Mouse (Mus musculus) macrophage (primary cell): Measurements from ENCODE around the gene Nsd1. TPM values are rescaled to one million over a fixed set of nuclear protein-coding genes. Genes with fewer than 3 reads are reported as not detected.

Experiments used
- H3K27ac ChIP-seq: fragments of 350-480 bp; formaldehyde crosslinking; 2 replicates; pipeline ENCODE4 v1.9.0; 2021
- H3K36me3 ChIP-seq: fragments of 350-480 bp; formaldehyde crosslinking; 2 replicates; pipeline ENCODE4 v1.9.0; 2021; ENCODE audit errors: inconsistent target
- H3K4me3 ChIP-seq: fragments of 350-480 bp; formaldehyde crosslinking; 2 replicates; pipeline ENCODE4 v1.9.0; 2021; ENCODE audit errors: inconsistent target
- H3K79me2 ChIP-seq: fragments of 350-480 bp; formaldehyde crosslinking; 2 replicates; pipeline ENCODE4 v1.9.0; 2021; ENCODE audit errors: inconsistent target
- WGBS: methylation state at CpG from one replicate; pipeline ENCODE4 v1.1.7; 2026; ENCODE audit warnings: inconsistent platforms; ENCODE audit not compliant: missing documents; 5-methylcytosine and 5-hydroxymethylcytosine counted together
- polyA plus RNA-seq: library from polyadenylated mRNA; stranded (reverse); fragments of 250-400 nt; gene quantifications from 3 replicates; pipeline ENCODE4 v1.2.4, GENCODE M21; 2018; ENCODE audit warnings: inconsistent platforms

Nsd1 gene
- polyA plus RNA-seq, 1 experiment from 2014 or later: 37.3 TPM

DNA sequence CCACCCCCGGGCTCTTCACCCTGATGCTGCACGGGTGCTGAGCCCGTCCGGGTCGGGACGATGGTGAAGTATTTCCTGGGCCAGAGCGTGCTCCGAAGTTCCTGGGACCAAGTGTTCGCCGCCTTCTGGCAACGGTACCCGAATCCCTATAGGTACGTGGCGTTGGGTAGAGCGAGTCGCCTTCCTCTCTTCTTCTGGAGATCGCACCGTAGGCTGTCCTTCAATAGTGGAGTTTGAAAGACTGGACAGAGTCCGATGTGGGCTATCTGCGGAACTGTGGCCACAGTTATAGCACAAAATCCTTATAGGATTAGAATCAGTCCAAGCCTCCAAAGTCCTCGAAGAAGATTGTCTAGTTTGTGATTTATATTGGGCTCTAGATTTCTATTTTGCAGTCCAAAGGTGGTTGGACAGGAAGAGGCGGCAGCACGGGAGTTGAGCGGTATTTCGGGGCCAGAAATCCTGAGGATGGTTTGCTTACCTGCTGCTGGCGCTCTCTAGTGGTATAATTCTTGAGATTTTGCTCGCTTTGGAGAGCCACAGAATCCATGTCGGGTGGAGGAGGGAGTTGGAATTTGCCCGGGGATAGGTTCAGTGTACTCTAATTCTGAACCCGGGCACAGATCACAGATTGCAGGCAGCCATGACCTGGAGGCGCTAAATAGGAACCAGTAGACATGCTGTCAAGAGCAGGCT is 112.7 kb downstream of the Nsd1 start:
- H3K36me3 ChIP-seq: peaks cover 17% of the 10 kb centered on the region; the same call in 1 of the 2 replicates
- peak overlapping the region; percentile 97 for H3K4me3 ChIP-seq
- H3K27ac ChIP-seq: peak overlapping the region; percentile 85
- H3K79me2 ChIP-seq: peaks cover 49% of the 10 kb centered on the region
- WGBS: 3% methylated on average over 31 of the region's 31 CpGs

DNA sequence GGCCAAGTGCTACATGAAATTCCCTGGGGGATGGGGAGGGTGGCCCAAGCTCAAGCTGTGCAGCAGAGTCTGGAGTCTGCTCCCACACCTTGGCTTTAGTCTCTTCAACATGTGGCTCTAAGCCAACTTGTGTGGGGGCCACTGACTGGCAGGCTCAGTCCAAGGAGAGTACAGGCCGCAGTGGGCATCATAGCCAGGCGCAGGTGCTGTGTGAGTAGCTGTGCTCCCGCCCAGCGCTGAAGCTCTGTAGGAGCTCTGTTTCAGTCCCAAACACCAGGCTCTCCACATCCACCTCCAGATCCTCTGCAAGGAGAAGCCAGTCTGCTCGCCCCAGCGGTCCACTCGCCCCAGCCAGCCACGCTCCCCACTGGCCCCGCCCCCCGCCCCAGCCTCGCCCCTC is 116.0 kb downstream of the Nsd1 start:
- Histone ChIP-seq H3K27ac (no peak overlapping the region), H3K4me3 (no peak overlapping the region)
- 92% methylated on average over 11 of the region's 11 CpGs for WGBS

DNA sequence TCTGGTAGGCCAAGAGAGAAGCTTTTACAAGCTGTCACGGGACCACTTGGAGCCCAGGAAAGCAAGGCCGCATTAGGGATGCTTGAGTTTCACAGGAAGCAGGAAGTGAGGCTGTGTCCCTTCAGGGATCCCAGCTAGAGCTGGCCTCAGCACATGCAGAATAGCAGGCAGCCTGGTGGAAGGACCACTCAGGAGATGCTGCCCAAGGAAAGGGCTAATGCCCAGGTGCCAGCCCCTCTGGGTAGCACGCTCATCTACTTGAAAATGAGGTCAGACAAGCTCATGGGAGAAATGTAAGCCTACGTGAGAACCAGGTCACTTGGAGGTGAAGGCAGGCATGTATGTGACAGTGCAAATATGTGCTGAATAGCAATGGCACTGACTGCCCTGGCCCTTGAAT is 117.6 kb downstream of the Nsd1 start:
- WGBS: 77% methylated on average over 4 of the region's 4 CpGs
- Histone ChIP-seq H3K4me3 (no peak overlapping the region), H3K36me3 (peaks cover 14% of the 10 kb centered on the region; the same call in 1 of the 2 replicates), H3K27ac (no peak overlapping the region), H3K79me2 (peaks cover 30% of the 10 kb centered on the region)

More for the DNA sequence above, 116.0 kb downstream of the Nsd1 start:
- Histone ChIP-seq H3K36me3 (peaks cover 14% of the 10 kb centered on the region; the same call in 1 of the 2 replicates), H3K79me2 (peaks cover 43% of the 10 kb centered on the region)

DNA sequence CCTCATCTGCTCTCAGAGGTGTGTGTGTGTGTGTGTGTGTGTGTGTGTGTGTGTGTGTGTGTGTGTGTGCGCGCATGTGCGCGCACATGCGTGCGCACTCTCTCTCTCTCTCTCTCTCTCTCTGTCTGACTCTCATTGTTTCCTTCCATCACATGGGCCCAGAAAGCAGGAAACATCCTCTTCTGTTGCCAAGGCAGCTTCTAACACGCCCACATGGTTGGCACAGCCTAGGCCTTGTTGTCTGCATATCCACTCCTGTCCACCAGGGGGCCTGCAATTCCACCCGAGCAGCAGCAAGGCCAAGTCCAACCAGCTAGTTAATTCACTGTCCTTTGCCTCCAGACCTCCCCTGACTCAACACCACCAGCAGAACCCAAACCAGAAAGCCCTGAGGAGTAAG is 118.1 kb downstream of the Nsd1 start:
- Histone ChIP-seq H3K4me3 (no peak overlapping the region), H3K36me3 (peaks cover 14% of the 10 kb centered on the region; the same call in 1 of the 2 replicates), H3K27ac (no peak overlapping the region), H3K79me2 (peaks cover 25% of the 10 kb centered on the region)
- WGBS: 2% methylated on average over 5 of the region's 8 CpGs

DNA sequence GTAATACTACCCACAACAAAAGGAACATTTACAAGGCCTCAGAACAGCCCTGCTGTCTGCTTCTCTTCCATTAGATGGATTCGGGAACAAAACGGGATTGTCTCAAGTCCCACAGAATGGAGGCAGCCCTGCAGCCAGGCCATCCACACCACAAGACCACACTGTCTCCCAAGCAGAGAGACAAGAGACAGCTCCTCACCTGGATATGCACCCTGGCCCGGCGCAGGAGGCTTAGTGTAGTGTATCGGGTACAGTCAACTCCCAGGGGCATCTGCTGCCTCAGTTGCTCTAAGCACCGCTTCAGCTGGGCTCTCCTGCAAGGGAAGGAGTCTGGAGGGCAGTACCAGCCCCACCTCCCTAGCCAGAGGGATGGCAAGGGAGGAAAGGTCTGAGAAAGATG is 118.6 kb downstream of the Nsd1 start:
- no peak overlapping the region for H3K4me3 ChIP-seq
- peaks cover 14% of the 10 kb centered on the region; the same call in 1 of the 2 replicates for H3K36me3 ChIP-seq
- WGBS: 97% methylated on average over 6 of the region's 6 CpGs
- no peak overlapping the region for H3K27ac ChIP-seq
- H3K79me2 ChIP-seq: peaks cover 20% of the 10 kb centered on the region

DNA sequence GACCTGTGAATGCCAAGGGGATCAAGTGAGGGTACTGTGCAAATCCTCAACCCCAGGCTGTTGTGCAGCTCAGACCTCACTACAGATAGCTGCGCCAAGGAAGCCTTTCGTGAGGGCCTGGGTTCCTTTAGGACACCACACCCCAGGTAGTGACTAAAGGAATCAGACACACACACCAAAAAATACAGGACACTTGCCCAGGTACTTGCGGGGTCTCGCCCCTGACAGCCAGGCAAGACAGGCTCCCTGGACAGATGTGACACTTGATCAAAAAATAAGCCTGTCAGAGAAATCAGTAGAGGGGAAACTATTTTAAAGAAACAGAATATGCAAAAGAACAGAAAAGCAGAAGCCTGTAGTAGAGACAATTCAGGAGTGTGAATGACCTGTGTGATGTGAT is 119.1 kb downstream of the Nsd1 start:
- H3K4me3 ChIP-seq: peak overlapping the region; percentile 44; the same call in 1 of the 2 replicates
- H3K79me2 ChIP-seq: peaks cover 15% of the 10 kb centered on the region
- no peak overlapping the region for H3K27ac ChIP-seq
- WGBS: 96% methylated on average over 4 of the region's 4 CpGs
- peaks cover 10% of the 10 kb centered on the region; the same call in 1 of the 2 replicates for H3K36me3 ChIP-seq

DNA sequence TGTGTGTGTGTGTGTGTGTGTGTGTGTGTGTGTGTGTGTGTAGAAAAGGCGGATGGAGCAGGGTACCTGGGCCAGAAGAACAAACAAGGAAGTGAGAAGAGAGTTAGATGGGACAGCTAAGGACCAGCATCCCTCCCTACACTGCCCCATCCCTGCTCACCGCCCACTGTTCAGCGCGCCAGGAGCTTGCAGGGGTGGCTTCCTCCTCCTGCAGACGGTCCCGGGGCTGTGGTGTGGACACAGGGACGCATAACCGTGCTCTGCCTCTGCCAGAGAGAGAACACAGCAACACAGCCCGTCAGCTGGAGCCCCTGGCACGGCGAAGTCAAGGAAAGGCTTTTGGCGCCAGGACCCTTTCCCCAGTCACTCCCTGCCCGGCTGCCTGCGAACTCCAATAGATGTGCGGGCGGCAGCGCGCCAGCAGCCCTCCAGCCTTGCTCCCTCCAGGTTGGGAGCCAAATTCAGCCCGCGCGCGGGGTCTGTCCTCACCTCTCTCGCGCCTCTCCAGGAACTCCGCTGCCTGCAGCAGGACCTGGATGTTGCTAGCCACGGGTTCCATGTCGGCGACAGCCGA is 119.6 kb downstream of the Nsd1 start:
- peaks cover 10% of the 10 kb centered on the region for H3K79me2 ChIP-seq
- H3K36me3 ChIP-seq: peaks cover 4% of the 10 kb centered on the region; the same call in 1 of the 2 replicates
- H3K4me3 ChIP-seq: peak overlapping the region; percentile 44
- WGBS: 0% methylated on average over 21 of the region's 29 CpGs
- H3K27ac ChIP-seq: 0 out of 2 replicates have a peak overlapping the region, but pooled peaks have one; percentile 8

DNA sequence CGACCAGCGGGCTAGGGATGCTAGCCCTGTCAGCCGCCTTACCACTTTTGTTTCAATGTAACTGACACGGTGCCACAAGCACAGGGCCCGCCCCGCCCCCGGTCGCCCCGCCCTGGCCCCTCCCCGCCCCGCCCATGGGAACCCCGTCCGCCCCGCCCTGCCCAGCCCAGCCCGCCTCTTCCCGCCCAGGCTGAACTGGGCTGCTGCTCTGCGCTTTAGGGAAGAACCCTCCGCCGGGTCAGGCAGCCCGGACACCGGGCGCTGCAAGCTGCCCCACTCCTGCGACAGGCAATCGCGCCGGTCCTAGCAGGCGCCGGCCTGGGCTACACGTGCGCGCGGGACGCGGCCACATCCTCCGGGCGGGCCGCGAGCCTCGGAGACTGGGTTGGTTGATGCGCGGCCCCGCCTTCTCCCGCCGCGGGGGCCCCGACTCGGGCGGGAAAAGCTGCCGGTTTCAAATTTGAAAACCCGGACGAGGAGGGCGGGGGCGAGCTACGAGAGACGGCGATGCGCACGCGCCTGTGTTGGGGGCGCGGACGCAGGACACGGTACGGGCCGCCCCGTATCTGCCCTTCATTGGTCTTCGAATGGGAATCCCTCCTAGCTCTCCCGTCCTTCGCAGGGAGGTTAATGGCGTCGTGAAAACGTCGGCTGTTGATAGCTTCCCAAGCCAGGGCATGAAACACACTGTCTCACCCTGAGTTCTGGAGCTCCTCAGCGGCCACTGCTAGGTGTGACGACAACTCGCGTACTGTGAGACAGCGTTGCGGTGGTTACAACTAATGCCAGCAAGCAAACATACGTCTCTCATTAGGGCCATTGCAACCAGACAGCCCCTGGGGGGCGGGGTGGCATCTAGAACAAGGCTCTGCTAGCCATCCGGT is 120.3 kb downstream of the Nsd1 start, which contains the start of gene Mxd3:
Gene Mxd3 (minus strand): TSS at position 141 of the 884 bp plus-strand sequence.
- peaks cover 6% of the 10 kb centered on the region; the same call in 1 of the 2 replicates for H3K79me2 ChIP-seq
- H3K36me3 ChIP-seq: no peaks in the 10 kb centered on the region
- under 1% methylated on average over 53 of the region's 82 CpGs for WGBS
- H3K27ac ChIP-seq: peak within 1 kb of the TSS; percentile 65
- H3K4me3 ChIP-seq: peak within 1 kb of the TSS; percentile 44

DNA sequence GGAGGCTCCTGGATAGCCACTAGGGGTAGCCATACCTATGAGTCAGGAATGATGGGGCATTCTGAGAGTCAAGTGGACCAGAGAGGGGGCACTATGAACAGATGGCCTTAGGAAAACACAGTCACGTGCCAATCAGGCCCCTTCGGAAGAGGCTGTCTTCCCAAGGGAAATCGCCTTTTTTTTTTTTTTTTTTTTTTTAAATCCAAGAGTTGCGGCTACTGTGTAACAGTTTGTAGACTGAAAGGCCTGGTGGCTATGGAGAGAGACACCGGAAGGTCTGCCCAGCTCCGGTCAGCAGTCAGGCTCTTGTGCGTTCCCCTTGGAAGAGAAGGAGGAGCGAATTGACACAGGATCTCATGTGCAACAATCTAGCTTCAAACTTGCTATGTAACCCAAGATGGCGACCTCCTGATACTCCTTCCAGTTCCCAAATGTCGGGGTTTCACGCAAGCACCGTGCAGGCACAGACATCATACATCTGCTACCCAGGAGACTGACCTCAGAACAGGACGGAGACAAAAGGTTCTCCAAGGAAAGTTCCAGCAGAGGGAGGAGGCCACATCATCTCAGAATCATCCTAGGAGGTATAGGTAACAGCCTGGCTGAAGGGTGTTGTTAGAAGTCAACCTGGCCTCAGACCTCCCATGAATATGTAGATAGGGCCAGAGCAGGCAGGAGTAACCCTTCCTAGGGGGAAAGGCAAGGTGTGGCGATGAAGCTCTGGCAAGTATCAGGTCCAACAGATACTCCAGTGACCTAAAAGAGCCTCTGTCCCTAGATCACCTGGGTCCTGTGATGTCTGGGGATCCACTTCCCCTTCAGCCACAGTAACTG is 121.2 kb downstream of the Nsd1 start:
- whole genome bisulfite sequencing: 84% methylated on average over 13 of the region's 14 CpGs
- Histone ChIP-seq H3K79me2 (peaks cover 6% of the 10 kb centered on the region; the same call in 1 of the 2 replicates), H3K27ac (peak overlapping the region; percentile 65), H3K4me3 (peak overlapping the region; percentile 30), H3K36me3 (no peaks in the 10 kb centered on the region)

DNA sequence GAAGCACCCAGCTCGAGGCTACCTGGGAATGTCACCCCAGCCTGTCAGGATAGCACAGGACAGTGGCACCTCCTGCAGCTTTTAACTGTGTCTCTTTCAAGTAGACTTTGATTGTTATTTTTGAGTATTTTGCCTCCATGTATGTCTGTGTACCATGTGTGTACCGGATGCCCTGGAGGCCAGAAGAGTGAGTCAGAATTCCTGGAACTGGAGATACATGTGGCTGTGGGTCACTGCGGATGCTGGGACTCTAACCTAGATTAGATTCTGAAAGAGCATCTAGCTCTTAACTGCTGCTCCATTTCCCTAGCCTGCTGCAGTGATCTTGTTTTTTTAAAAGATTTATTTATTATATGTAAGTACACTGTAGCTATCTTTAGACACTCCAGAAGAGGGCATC is 122.7 kb downstream of the Nsd1 start:
- no peak overlapping the region for H3K27ac ChIP-seq
- 97% methylated on average over 3 of the region's 3 CpGs for WGBS
- H3K4me3 ChIP-seq: no peak overlapping the region
- H3K79me2 ChIP-seq: peaks cover 6% of the 10 kb centered on the region; the same call in 1 of the 2 replicates
- H3K36me3 ChIP-seq: no peaks in the 10 kb centered on the region

DNA sequence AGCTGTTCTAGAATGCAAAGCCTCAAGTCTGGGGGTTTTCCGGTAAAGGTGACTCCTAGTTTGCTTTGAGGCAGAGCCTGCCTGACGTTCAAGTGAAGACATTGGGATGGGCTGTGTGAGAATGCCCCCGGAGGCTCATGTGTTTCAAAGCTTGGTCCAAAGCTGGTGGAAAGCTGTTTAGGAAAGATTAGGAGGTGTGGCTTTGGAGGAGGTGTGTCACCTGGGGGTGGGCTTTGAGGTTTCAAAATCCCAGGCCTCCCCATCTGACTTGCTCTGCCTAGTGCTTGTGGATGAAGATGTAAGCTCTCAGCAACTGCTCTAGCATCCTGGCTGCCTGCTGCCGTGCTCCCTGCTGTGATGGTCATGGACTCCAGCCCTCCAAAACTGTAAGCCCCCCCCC is 126.1 kb downstream of the Nsd1 start:
- Histone ChIP-seq H3K4me3 (no peak overlapping the region), H3K27ac (no peak overlapping the region), H3K79me2 (no peaks in the 10 kb centered on the region), H3K36me3 (no peaks in the 10 kb centered on the region)
- WGBS: 95% methylated on average over 4 of the region's 4 CpGs

DNA sequence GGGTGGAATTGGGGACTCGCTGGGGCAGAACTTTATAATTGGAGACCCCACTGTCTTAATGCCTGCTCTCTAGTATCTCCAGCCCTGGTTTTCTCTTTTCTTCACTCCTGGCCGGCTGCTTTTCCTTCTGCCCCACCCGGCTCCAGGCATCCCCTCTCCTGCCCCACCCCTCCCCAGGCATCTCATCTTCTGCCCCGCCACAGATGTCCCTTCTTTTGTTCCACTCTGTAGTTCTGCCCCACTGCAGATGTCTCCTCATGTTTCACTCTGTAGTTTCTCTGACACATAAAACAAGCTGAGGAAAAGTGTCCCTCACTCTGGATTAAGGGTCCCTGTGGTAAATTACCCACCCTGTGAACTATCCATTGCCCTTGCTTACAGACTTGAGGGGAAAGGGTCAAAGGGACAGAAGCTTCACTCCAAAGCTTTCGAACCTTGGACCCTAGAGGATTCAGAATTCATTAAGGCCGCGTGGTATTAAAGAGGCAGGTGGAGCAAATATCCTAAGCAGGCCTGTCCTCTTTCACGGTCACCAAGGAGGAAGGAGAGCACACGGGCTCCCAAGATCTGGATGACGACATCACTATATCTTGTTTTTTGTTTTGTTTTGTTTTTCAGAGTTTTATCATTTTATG is 127.9 kb downstream of the Nsd1 start:
- H3K4me3 ChIP-seq: no peak overlapping the region
- 95% methylated on average over 10 of the region's 10 CpGs for WGBS
- H3K79me2 ChIP-seq: no peaks in the 10 kb centered on the region
- H3K36me3 ChIP-seq: no peaks in the 10 kb centered on the region
- no peak overlapping the region for H3K27ac ChIP-seq
